Comparison of ENCODE assay signal across 24 mouse cellular contexts in genomic region chr2:103432695-103433275, GRCm38 (mm10). TPM values are rescaled to one million over a fixed set of nuclear protein-coding genes. Genes with fewer than 3 reads are reported as not detected.
DNase-seq lines count a peak whose midpoint lies in the region; ATAC-seq and TF ChIP-seq lines count a peak whose summit lies in the region.
"Had no signal": no experiment of that assay in that cellular context is flagged by ENCODE, and none has a peak within 500 bp of the region (broad histone marks: within the 10 kb centered on the region; RNA-seq: fewer than 3 reads in every experiment).

No protein-coding gene starts in this region.

- H3K36me3 ChIP-seq in heart, embryonic 12.5 days, result no peaks in the 10 kb centered on the region
- no peaks in the 10 kb centered on the region for H3K36me3 ChIP-seq in heart, embryonic 10.5 days
- H3K36me3 ChIP-seq: limb, embryonic 13.5 days; liver, embryonic 15.5 days; midbrain, embryonic 10.5 days; neural tube, embryonic 15.5 days had no signal

- H3K27me3 ChIP-seq in heart, embryonic 12.5 days (replicated peaks), result no peaks in the 10 kb centered on the region
- H3K27me3 ChIP-seq in heart, embryonic 10.5 days (ENCODE audit: insufficient read depth, poor library complexity, severe bottlenecking), result no peaks in the 10 kb centered on the region
- H3K27me3 ChIP-seq: limb, embryonic 13.5 days; liver, embryonic 15.5 days; neural tube, embryonic 15.5 days had no signal

- no peak overlapping the region for H3K9ac ChIP-seq in heart, embryonic 12.5 days
- H3K9ac ChIP-seq: forebrain, postnatal 0 days; limb, embryonic 13.5 days; liver, embryonic 15.5 days; neural tube, embryonic 15.5 days had no signal

- peaks cover 28% of the 10 kb centered on the region for H3K4me1 ChIP-seq in heart, embryonic 12.5 days (replicated peaks)
- H3K4me1 ChIP-seq in heart, embryonic 10.5 days, result peaks cover 35% of the 10 kb centered on the region
- peaks cover 2% of the 10 kb centered on the region for H3K4me1 ChIP-seq in lung, adult 2 months (ENCODE audit: control insufficient read depth, insufficient read depth, low read length)
- H3K4me1 ChIP-seq: liver, embryonic 15.5 days had no signal

- no peak overlapping the region for H3K4me2 ChIP-seq in heart, embryonic 12.5 days
- H3K4me2 ChIP-seq: limb, embryonic 13.5 days; liver, embryonic 15.5 days; neural tube, embryonic 15.5 days had no signal

- 0 out of 2 replicates have a peak, but pooled peaks have one; percentile 8 for TF ChIP-seq POLR2A in lung, adult 2 months (IDR thresholded peaks at IDR 0.05; ENCODE audit: borderline replicate concordance, extremely low read depth, low read depth, low read length)

- H3K4me3 ChIP-seq in heart, embryonic 12.5 days, result no peak overlapping the region
- H3K4me3 ChIP-seq in heart, embryonic 10.5 days, result no peak overlapping the region
- no peak overlapping the region for H3K4me3 ChIP-seq in lung, adult 2 months (replicated peaks; ENCODE audit: extremely low read depth, low read depth, low read length)
- H3K4me3 ChIP-seq: limb, embryonic 13.5 days; liver, embryonic 15.5 days; midbrain, embryonic 10.5 days; neural tube, embryonic 15.5 days had no signal

- H3K27ac ChIP-seq in heart, embryonic 12.5 days (ENCODE audit: poor library complexity, severe bottlenecking), result peak overlapping the region; percentile 59; the same call in 1 of the 2 replicates
- H3K27ac ChIP-seq in heart, embryonic 10.5 days, result no peak overlapping the region
- H3K27ac ChIP-seq: hindbrain, postnatal 0 days; limb, embryonic 13.5 days; liver, embryonic 15.5 days; midbrain, embryonic 10.5 days; neural tube, embryonic 15.5 days had no signal

- ATAC-seq in heart, embryonic 12.5 days (ENCODE audit: insufficient number of reproducible peaks, low FRiP score), result peak; percentile 62
- ATAC-seq: forebrain, postnatal 0 days; hindbrain, postnatal 0 days; intestine, postnatal 0 days had no signal

- H3K9me3 ChIP-seq in heart, embryonic 12.5 days (replicated peaks), result no peaks in the 10 kb centered on the region
- H3K9me3 ChIP-seq in heart, embryonic 10.5 days, result no peaks in the 10 kb centered on the region
- H3K9me3 ChIP-seq: limb, embryonic 13.5 days; liver, embryonic 15.5 days; midbrain, embryonic 10.5 days; neural tube, embryonic 15.5 days had no signal

- WGBS in heart, embryonic 12.5 days, result 23% methylated on average over 8 of the region's 8 CpGs
- WGBS in heart, embryonic 10.5 days, result 36% methylated on average over 8 of the region's 8 CpGs
- WGBS in lung, adult 2 months, result 39% methylated on average over 8 of the region's 8 CpGs

- TF ChIP-seq CTCF in lung, adult 2 months (IDR thresholded peaks at IDR 0.05; ENCODE audit: insufficient read depth, low read length), result no peak

- peak; percentile 30 for DNase-seq in adrenal gland, adult 8-10 months
- DNase-seq in adrenal gland, adult 18-20 months (ENCODE audit: low spot score in 2 of 2), result no peak
- no peak for DNase-seq in heart, embryonic 10.5 days (ENCODE audit: low spot score)
- no peak for DNase-seq in lung, adult 2 months
- DNase-seq in lung, adult 18-20 months, result no peak
- DNase-seq in lung, postnatal 25 days (ENCODE audit: low spot score), result peak; percentile 29
- no peak for DNase-seq in adipocyte (ENCODE audit: low spot score)
- DNase-seq: cerebellum, adult 9-11 months; forebrain, postnatal 0 days; heart, postnatal 14 days; kidney, postnatal 36 days; layer of hippocampus, postnatal 36 days; thymus, adult 18-20 months; thymus, postnatal 36 days had no signal

RNA-seq across cellular contexts. Expression of gene Elf5, which starts 21.3 kb away (rescaled TPM):
- not detected for total RNA-seq in adrenal gland, adult 8-10 months (2022)
- not detected for total RNA-seq in adrenal gland, adult 18-20 months (2021)
- polyA plus RNA-seq in heart, embryonic 12.5 days (2016; fragmentation: Nextera tagmentation; extraction: Ambion mirVana), result not detected in 2 replicates
- polyA plus RNA-seq in heart, embryonic 10.5 days (2016; fragmentation: Nextera tagmentation; extraction: Ambion mirVana), result not detected in 2 replicates
- polyA plus RNA-seq in lung, adult 2 months (2012; rRNA removed), result 32.8 and 55.4 TPM in 2 replicates
- total RNA-seq: common myeloid progenitor, adult 5-6 weeks; forebrain, postnatal 0 days; heart, postnatal 14 days; hindbrain, postnatal 0 days had no signal
- polyA plus RNA-seq: forebrain, postnatal 0 days; hindbrain, embryonic 11.5 days; hindbrain, postnatal 0 days; intestine, postnatal 0 days; midbrain, embryonic 10.5 days; neural tube, embryonic 15.5 days; small intestine, adult 2 months had no signal

RNA-seq across cellular contexts. Expression of gene Cat, which starts 52.2 kb away (rescaled TPM):
- 100 to 1,000 TPM; 149 to 361 (median 282) TPM for total RNA-seq in adrenal gland, adult 8-10 months (2022)
- total RNA-seq in adrenal gland, adult 18-20 months (2021), result 100 to 1,000 TPM; 404 to 406 TPM
- polyA plus RNA-seq in heart, embryonic 12.5 days (2016; fragmentation: Nextera tagmentation; extraction: Ambion mirVana), result 87.3 and 89.1 TPM in 2 replicates
- polyA plus RNA-seq in heart, embryonic 10.5 days (2016; fragmentation: Nextera tagmentation; extraction: Ambion mirVana), result 83.7 and 89.5 TPM in 2 replicates
- 161 and 196 TPM in 2 replicates for polyA plus RNA-seq in lung, adult 2 months (2012; rRNA removed)

Comparison
In these comparisons a context has a peak if more than half of its experiments do, and no peak if none do; other contexts are left out.
1. DNase-seq: peak in adrenal gland, adult 8-10 months (single experiment) and lung, postnatal 25 days (single experiment); none in adrenal gland, adult 18-20 months (0 of 2), heart, embryonic 10.5 days (single experiment), lung, adult 2 months (single experiment), lung, adult 18-20 months (0 of 2) and adipocyte (single experiment).
2. RNA of gene Elf5, which starts 21.3 kb away (polyA plus RNA-seq): 32.8 to 55.4 TPM in lung, adult 2 months; not detected in heart, embryonic 12.5 days and not detected in heart, embryonic 10.5 days; every median in the first group is over 10 times any median in the second.